Comparison of ENCODE assay signal across 13 mouse cellular contexts in the genomic region with DNA sequence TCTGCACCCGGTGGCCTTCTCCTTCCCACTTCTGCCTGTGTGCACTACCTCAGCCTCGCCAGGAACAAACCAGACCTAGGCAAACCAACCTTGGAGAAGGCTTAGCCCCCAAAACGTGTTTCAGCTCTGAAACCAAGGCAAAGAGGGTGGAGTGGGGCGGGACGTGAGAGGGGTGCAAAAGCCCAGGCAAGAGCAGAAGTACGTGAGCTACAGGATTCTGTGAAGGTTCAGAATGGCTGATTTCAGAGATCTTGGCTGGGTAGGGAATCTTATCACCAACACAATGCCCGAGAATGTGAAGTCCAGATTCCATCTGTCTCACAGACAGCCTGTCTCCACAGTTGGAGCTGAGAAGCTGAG. TPM values are rescaled to one million over a fixed set of nuclear protein-coding genes. Genes with fewer than 3 reads are reported as not detected.
A peak's percentile ranks its signal among the peaks of the same experiment; 100 is the strongest.
DNase-seq lines count a peak whose midpoint lies in the region; ATAC-seq lines count a peak whose summit lies in the region.
"Had no signal": no experiment of that assay in that cellular context is flagged by ENCODE, and none has a peak within 500 bp of the region (broad histone marks: within the 10 kb centered on the region; RNA-seq: fewer than 3 reads in every experiment).

No protein-coding gene starts in this region.

- no peak for ATAC-seq in erythroblast, adult 5-6 weeks (replicated peaks; ENCODE audit: low FRiP score, poor library complexity, severe bottlenecking)
- ATAC-seq in kidney, embryonic 16.5 days (ENCODE audit: low FRiP score, low TSS enrichment), result no peak
- ATAC-seq in embryonic facial prominence, embryonic 13.5 days (ENCODE audit: insufficient number of reproducible peaks, insufficient read depth, low FRiP score, low TSS enrichment, low read depth), result no peak
- peak; percentile 41 for ATAC-seq in liver, embryonic 15.5 days (ENCODE audit: insufficient read depth)

- no peaks in the 10 kb centered on the region; the same call in 1 of the 2 replicates for H3K27me3 ChIP-seq in erythroblast, embryonic 14.5 days (ENCODE audit: control insufficient read depth)
- no peaks in the 10 kb centered on the region for H3K27me3 ChIP-seq in kidney, embryonic 16.5 days (ENCODE audit: insufficient read depth, low read length)
- no peaks in the 10 kb centered on the region for H3K27me3 ChIP-seq in embryonic facial prominence, embryonic 13.5 days
- no peaks in the 10 kb centered on the region for H3K27me3 ChIP-seq in liver, embryonic 15.5 days

- peaks cover 8% of the 10 kb centered on the region for H3K9me3 ChIP-seq in erythroblast, embryonic 14.5 days (ENCODE audit: control insufficient read depth, low read length)
- H3K9me3 ChIP-seq in kidney, embryonic 16.5 days (ENCODE audit: low read length), result no peaks in the 10 kb centered on the region
- H3K9me3 ChIP-seq in embryonic facial prominence, embryonic 13.5 days, result no peaks in the 10 kb centered on the region
- H3K9me3 ChIP-seq in liver, embryonic 15.5 days (replicated peaks), result no peaks in the 10 kb centered on the region

- no peak overlapping the region for H3K4me2 ChIP-seq in kidney, embryonic 16.5 days (replicated peaks; ENCODE audit: low read depth, low read length)
- H3K4me2 ChIP-seq in embryonic facial prominence, embryonic 13.5 days, result no peak overlapping the region
- H3K4me2 ChIP-seq in liver, embryonic 15.5 days, result peak overlapping the region; percentile 47

- no peak overlapping the region for H3K9ac ChIP-seq in kidney, embryonic 16.5 days (replicated peaks; ENCODE audit: low read length)
- H3K9ac ChIP-seq in embryonic facial prominence, embryonic 13.5 days, result no peak overlapping the region
- H3K9ac ChIP-seq in liver, embryonic 15.5 days, result peak overlapping the region; percentile 33; the same call in 1 of the 2 replicates

- WGBS in kidney, embryonic 16.5 days, result 57% methylated on average over 7 of the region's 7 CpGs
- WGBS in embryonic facial prominence, embryonic 13.5 days, result 44% methylated on average over 7 of the region's 7 CpGs
- WGBS in liver, embryonic 15.5 days (ENCODE audit: insufficient replicate concordance), result 16% methylated on average over 7 of the region's 7 CpGs

- H3K4me1 ChIP-seq in erythroblast, embryonic 14.5 days (ENCODE audit: control insufficient read depth), result peaks cover 97% of the 10 kb centered on the region
- peaks cover 49% of the 10 kb centered on the region for H3K4me1 ChIP-seq in kidney, embryonic 16.5 days (ENCODE audit: insufficient read depth, low read length)
- H3K4me1 ChIP-seq in embryonic facial prominence, embryonic 13.5 days, result peaks cover 66% of the 10 kb centered on the region
- peaks cover 97% of the 10 kb centered on the region for H3K4me1 ChIP-seq in liver, embryonic 15.5 days (replicated peaks)

- DNase-seq in kidney, postnatal 10 days, result no peak
- DNase-seq in right cerebral cortex, adult 2 months (ENCODE audit: low spot score in 2 of 2), result no peak
- DNase-seq in left cerebral cortex, postnatal 25 days (ENCODE audit: low spot score in 2 of 2), result no peak
- DNase-seq: adrenal gland, adult 2 months; cerebellum, adult 8-10 months; gastrocnemius, postnatal 14 days; lung, postnatal 14 days; right cerebral cortex, postnatal 4 days had no signal

- intact Hi-C loops in left cerebral cortex, postnatal 25 days (cut with DNase I), result loop anchor here (10.0 kb wide), 1 partner anchor 300 kb away; the partner anchor contains the start of gene Rab14

- H3K36me3 ChIP-seq in erythroblast, embryonic 14.5 days (ENCODE audit: control insufficient read depth), result peaks cover 19% of the 10 kb centered on the region
- H3K36me3 ChIP-seq in kidney, embryonic 16.5 days (ENCODE audit: insufficient read depth, low read length), result no peaks in the 10 kb centered on the region
- H3K36me3 ChIP-seq in embryonic facial prominence, embryonic 13.5 days, result no peaks in the 10 kb centered on the region
- no peaks in the 10 kb centered on the region; the same call in 1 of the 2 replicates for H3K36me3 ChIP-seq in liver, embryonic 15.5 days (replicated peaks)

- peak overlapping the region; percentile 47 for H3K4me3 ChIP-seq in erythroblast, embryonic 14.5 days (replicated peaks)
- no peak overlapping the region for H3K4me3 ChIP-seq in kidney, embryonic 16.5 days (ENCODE audit: low read length)
- no peak overlapping the region for H3K4me3 ChIP-seq in embryonic facial prominence, embryonic 13.5 days
- H3K4me3 ChIP-seq in liver, embryonic 15.5 days (replicated peaks), result no peak overlapping the region

- H3K27ac ChIP-seq in kidney, embryonic 16.5 days (ENCODE audit: low read length), result peak overlapping the region; percentile 82; the same call in 1 of the 2 replicates
- peak overlapping the region; percentile 87 for H3K27ac ChIP-seq in embryonic facial prominence, embryonic 13.5 days
- H3K27ac ChIP-seq in liver, embryonic 15.5 days (replicated peaks), result peak overlapping the region; percentile 88

RNA-seq across cellular contexts. Expression of gene Ggta1, which starts 41.4 kb away (rescaled TPM):
- polyA plus RNA-seq in erythroblast, embryonic 14.5 days (2012), result 0.08 and 0.18 TPM in 2 replicates
- total RNA-seq in erythroblast, adult 5-6 weeks (2015; ENCODE audit: low replicate concordance), result 7.9 and 9.8 TPM in 2 replicates
- total RNA-seq in erythroblast, adult 5-6 weeks (2017; ENCODE audit: low replicate concordance), result 18.4 and 20.8 TPM in 2 replicates
- 23.3 and 24.2 TPM in 2 replicates for polyA plus RNA-seq in kidney, embryonic 16.5 days (2015; fragmentation: Nextera tagmentation; extraction: Ambion mirVana)
- polyA plus RNA-seq in embryonic facial prominence, embryonic 13.5 days (2015; fragmentation: Nextera tagmentation; extraction: Ambion mirVana), result 16.7 and 18.8 TPM in 2 replicates
- polyA plus RNA-seq in liver, embryonic 15.5 days (2015; fragmentation: Nextera tagmentation; extraction: Ambion mirVana), result 9.0 and 9.1 TPM in 2 replicates
- 1 to 10 TPM; 2.8 to 3.4 TPM for total RNA-seq in left cerebral cortex, postnatal 25 days (2021)

RNA-seq across cellular contexts. Expression of gene Dab2ip, which starts 53.7 kb away (rescaled TPM):
- polyA plus RNA-seq in erythroblast, embryonic 14.5 days (2012), result 0.10 and 0.20 TPM in 2 replicates
- 0.19 and 2.3 TPM in 2 replicates for total RNA-seq in erythroblast, adult 5-6 weeks (2015; ENCODE audit: low replicate concordance)
- total RNA-seq in erythroblast, adult 5-6 weeks (2017; ENCODE audit: low replicate concordance), result 1.4 and 2.2 TPM in 2 replicates
- polyA plus RNA-seq in kidney, embryonic 16.5 days (2015; fragmentation: Nextera tagmentation; extraction: Ambion mirVana), result 26.3 and 28.5 TPM in 2 replicates
- 53.2 and 54.5 TPM in 2 replicates for polyA plus RNA-seq in embryonic facial prominence, embryonic 13.5 days (2015; fragmentation: Nextera tagmentation; extraction: Ambion mirVana)
- polyA plus RNA-seq in liver, embryonic 15.5 days (2015; fragmentation: Nextera tagmentation; extraction: Ambion mirVana), result 5.3 and 7.7 TPM in 2 replicates
- 100 to 1,000 TPM; 143 to 154 TPM for total RNA-seq in left cerebral cortex, postnatal 25 days (2021)
